Mouse (Mus musculus): ENCODE data around the gene Cenpp.
A peak's percentile ranks its signal among the peaks of the same experiment; 100 is the strongest.

DNA sequence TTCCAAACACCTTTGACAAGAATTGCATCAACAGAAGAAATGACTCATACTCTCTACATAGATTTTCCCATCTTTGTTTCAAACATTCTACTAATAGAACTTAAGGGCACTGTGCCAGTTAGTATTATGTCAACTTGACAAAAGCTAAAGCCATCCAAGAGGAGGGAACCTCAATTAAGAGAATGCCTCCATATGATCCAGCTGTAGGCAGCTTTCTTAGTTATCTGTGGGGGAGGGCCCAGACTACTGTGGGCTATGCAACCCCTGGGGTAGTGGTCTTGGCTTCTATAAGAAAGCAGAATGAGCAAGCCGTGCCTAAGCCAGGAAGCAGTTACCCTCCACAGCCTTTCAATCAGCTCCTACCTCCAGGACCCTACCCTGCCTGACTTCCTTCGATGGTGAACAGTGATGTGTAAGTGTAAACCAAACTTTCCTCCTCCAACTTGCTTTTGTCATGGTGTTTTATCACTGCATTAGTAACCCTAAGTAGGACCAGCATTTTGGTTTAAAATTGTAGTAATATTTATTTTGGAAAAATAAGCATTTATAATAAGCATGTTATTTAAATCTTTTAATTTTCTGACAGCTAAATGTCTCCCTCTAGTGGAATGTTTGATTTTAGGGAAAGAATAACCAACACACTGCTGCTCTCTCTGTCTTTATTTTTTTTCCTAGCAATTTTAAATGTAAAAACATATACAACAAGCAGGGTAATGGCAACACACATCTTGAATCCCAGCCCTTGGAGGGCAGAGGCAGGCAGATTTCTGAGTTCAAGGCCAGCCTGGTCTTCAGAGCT lies 7.7 kb downstream of the Cenpp start:
- peak; percentile 37 for TF ChIP-seq CTCF (IDR thresholded peaks at IDR 0.05; ENCODE audit: low read depth)
- no peak for TF ChIP-seq EP300 (IDR thresholded peaks at IDR 0.05; ENCODE audit: low read depth)
